Mouse (Mus musculus) MEL-GATA-1-ER (cell line): ENCODE measurements around the gene Cpt1b.
"Not testable (repeated sequence)": the region's sequence is repeated elsewhere in the genome, so short reads cannot be mapped to it uniquely, and the experiment has no call there.

Source experiments
- DNase-seq: peaks from one replicate; pipeline ENCODE4 v3.0.0-alpha.2; 2012; ENCODE audit warnings: low read depth; ENCODE audit errors: extremely low read depth

Cpt1b gene

DNA sequence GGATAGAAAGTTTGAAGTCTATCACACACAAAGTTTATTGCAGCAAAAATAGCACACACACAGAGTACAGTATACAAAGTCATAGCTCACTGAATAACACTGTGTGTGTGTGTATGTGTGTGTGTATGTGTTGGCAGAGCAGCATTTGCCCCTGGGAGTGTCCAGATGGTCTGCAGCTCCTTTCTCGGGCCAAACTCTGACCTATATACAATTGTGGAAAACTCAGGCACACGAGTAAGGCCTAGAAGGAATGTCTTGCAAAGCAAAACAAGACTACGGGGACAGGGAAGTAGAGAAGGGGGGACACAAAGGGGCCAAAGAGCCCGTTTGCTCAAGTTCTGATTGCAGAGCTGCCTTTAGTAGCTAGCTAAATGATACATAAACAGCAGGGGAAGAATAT, 7.3 kb upstream of the Cpt1b start:
- DNase-seq = no peak

DNA sequence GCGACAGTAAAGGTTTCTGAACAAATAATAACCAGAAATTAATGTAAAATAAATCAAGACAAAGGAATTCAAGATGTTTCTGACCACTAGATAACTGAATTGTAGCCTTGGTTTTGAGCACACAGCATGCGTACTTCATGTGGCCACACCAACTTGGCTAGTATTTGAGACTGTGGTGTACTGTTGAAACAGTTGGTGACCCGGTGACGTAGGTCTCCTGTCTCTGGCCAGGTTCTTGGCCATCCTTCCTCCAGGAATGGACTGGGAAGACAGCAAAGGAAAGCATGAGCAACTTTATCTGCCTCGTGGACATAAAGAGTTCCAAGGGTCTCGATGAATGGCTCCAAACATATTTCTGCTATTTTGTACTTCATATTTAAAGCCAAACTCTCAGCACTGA, 6.1 kb upstream of the Cpt1b start:
- DNase-seq = no peak

DNA sequence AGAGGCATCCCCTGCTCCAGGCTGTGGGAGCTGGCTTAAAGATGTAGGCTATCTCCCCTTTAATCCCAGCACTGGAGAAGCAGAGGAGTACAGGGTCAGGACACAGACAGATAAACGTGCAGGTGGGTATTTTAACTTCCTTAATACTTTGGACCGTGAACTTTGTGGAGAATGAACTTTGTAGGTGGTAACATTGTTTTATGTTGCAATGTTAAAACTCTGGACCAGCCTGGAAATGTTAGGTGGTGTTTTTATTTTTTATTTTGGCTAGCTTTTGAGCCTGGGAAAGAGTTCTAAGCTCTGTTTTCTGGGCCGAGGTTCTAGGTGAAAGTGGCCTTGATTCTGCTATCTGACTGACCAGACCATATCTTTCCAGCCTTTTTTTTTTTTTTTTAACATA, 5.6 kb upstream of the Cpt1b start:
- DNase-seq = no peak

DNA sequence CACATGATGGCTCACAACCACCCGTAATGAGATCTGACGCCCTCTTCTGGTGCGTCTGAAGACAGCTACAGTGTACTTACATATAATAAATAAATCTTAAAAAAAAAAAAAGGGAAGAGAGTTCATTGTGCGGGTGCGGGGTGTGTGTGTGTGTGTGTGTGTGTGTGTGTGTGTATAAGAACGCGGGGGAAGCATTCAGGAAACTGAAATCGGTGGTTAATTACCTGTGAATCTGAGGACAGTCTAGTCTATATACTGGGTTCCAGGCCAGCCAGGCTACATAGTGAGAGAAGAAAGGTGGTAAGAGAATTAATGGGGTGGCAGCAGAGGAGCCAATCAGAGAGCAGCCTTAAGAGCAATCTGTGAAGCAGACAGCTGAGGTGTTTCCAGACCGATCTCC, 5.1 kb upstream of the Cpt1b start:
- DNase-seq = not testable (repeated sequence)

DNA sequence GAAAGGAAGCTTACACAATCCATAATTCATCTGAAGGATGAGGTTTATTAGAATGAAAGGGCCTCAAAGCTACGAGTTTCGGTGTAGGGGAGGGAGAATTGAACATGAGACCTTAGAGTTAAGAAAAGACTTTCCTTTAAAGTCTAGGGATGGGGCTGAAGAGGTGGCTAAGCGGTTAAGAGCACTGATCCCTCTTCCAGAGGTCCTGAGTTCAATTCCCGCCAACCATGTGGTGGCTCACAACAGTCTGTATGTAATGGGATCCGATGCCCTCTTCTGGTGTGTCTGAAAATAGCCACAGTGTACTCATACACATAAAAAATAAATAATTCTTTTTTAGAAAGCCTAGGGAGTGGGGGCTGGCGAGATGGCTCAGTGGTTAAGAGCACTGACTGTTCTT, 4.7 kb upstream of the Cpt1b start:
- DNase-seq = peak; percentile 42

DNA sequence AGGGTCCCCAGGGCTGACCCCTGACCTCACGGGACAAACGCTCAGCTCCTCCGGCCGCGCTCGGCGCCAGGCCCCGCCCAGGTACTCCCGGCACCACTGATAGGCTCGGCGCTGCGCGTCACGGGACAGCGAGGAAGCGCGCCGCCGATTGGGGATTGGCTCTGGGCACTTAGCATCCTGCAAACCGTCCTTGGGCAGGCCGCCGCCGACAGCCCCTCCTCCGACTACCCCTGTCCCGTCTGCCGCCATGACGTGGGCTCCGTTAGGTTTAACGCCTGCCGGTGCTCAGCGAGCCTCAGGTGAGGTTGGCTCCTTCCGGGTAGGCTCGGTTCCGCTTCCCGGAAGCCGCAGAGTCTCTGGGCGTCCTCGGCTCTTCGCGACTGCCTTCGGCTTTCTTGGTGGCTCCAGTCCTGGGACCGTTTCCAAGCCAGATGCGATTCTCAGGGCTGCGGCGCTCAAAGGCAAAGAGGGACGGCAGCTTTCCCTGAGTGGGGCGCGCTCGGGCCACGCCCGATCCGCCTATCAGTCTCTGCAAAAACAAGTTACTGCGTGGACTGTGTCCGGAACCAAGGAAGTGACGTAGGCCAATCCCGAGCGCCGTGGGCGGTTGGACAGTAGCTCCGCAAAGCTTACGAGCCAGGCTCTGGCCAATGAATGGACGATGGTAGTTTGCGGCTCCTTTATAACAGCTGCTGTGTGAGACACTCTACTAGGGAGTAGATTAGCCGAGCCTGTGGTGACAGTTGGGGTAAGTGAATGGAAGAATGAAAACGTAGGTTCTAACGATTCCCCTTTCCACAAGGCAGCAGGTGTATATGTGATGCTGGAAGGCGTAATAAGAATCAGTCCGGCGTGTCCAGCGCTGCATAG, 3.9 kb upstream of the Cpt1b start, which contains the start of the genes C730034F03Rik, Gm44502 and Chkb:
C730034F03Rik (plus strand) TSS at position 238 of the 870 bp plus-strand sequence.
Gm44502 (minus strand) TSS at position 345 of the 870 bp plus-strand sequence.
Chkb (minus strand) TSS at position 557 of the 870 bp plus-strand sequence.
- peak; percentile 94 for DNase-seq

DNA sequence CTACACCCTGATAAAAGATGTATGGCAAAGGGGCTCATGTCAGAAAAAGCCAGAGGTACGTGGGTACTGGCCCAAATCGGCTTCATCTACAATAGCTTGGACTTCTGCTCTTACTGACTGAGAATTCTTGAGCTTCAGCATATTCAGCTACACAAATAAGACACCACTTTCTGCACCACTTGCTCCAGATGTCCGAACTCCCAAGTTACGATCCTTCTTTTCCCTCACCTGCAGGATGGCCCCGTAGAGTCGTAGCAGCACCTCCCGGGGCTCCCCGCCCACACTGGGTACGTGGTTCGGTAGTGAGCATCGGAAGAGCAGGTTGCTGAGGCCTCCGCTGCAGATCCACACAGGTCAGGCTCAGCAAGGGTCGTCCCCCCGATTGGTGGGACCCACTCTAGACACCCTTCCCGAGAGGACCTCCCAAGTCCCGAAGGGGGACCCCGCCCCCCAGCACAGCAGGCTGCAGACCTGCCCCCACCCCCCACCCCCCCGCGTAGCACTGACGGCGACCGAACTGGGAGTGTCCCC, 3.2 kb upstream of the Cpt1b start:
- DNase-seq = no peak

DNA sequence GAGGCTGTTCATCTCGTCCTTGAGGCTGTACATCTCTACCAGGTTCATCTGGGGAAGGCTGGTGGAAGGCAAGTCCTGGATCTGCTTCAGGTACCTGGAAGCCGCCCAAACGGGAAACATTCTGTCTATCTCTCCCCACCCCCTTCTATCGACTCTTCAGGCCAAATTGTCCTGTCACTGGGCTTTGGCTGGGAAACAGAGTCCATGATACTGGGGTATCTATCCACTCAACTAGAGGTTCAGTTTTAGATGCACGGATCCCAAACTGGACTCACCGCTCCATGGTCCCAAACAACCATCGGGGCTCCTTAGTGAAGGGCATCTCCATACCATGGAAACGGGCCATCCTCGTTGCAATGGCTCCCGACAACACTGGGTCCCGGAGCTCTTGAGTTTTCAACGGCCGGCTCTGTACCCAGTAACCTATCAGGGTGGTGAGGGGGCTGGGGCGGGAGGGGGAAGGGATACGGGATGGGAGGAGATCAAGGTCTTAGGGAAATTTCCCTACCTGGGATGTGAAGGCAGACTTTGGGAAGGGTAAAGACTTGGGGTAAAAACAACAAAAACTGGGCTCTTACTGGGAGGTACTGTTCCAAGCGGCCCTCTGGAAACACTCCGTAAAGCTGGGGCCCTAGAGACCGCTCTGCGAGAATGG, 2.6 kb upstream of the Cpt1b start:
- DNase-seq = no peak

DNA sequence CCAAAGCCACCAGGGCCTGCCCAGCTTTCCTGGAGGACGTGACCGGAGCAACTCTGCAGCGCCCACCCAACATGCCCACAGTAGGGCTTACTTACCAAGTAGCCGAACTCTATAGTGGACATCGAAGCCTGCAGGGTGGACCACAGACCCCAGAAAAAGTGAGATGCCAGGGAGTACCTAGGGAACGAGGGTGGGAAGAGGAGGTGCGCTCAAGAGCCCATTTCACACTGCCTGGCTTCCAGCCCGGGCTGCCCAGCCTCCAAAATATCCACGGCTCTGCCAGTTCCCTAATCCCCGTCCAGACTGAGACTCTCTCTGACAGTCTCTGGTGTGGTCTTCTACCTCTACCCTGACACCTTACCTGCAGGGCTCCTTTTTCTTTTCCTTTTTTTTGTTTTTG, 1.1 kb upstream of the Cpt1b start:
- no peak for DNase-seq

DNA sequence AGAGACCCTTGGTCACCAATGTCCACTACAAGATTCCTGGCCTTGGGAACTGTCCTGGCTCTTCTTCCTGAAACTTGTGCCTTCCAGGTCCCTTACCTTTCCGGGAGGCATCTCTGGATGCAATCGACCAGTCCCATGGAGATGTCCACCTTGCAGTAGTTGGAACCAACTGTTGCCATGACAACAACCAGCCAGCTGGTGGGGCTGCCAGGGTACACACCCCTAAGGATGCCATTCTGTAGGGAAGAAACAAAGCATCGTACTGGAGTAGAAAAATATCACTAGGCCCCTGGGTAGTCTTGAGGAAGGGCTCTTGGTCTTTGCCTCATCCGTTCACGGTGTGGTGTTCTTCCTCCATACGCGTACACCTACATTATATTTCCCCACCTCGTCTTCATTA, 1.0 kb downstream of the Cpt1b start:
- DNase-seq = no peak

DNA sequence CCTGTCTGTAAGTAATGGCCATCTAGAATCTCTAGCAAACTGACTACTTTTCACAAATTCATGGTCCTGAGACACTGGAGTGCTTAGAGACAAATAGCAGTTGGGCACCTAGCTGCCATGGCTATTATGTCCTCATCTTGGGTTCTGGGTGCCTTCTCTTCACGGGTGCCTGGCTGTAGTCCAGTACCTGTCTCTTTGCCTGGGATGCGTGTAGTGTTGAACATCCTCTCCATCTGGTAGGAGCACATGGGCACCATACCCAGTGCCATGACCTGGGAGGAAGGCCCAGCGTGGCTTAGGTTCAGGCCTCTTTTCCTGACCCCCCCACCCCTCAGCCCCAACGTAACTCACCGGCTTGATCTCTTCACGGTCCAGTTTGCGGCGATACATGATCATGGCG, 3.7 kb downstream of the Cpt1b start:
- no peak for DNase-seq

DNA sequence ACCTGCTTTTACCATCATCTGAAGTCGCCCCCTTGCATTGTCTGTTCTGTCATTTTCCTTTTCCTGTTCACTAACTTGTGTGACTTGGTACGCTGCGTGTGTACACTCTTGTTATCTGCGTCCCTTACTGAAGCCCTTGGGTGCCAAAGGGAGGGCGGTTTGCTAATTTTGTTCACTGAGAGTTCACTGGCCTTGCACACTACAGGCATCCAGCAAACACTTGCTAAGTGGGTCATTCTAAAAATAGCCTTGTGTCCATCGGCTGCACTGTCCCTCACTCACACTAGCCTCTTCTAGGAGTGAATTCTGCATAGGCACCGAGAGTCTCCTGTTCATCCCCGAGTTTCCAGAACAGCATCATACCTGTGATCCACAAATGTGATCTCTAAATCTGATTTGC, 10.4 kb downstream of the Cpt1b start:
- DNase-seq = no peak

DNA sequence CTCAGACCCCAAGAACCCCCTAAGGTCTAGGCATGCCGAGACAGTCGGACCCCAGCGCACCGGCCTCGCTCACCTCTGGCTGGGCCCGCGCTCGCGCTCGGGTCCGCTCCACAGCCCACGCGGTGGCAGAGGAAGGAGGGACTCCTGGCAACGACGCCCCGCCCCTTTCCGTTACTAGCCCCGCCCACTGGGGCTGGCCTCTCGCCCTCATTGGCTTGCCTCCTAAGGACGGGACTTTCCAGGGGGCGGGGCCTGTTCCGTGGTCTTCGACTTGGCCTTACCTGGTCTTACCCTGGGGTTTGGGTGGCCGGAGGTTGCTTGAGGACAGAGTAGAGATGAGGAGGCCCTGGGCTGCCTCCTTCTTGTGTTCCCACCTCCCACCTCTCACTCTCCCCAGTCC, 15.5 kb downstream of the Cpt1b start, which contains the start of gene Syce3:
Syce3 (minus strand) TSS at position 386 of the 400 bp plus-strand sequence.
- no peak for DNase-seq

DNA sequence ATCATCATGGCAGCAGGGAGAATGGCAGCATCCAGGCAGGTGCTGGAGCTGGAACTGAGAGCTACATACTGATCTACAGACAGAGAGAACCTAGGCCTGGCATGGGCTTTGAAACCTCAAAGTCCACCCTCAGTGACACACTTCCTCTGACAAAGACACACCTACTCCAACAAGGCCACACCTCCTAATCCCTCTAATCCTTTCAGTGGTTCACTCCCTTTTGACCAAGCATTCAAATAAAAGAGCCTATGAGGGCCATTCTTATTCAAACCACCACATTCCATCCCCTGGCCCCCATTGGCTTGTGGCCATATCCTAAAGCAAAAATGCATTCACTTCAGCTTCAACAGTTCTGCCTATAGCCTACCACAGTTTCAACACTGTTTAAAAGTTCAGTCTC, 19.0 kb downstream of the Cpt1b start:
- no peak for DNase-seq

DNA sequence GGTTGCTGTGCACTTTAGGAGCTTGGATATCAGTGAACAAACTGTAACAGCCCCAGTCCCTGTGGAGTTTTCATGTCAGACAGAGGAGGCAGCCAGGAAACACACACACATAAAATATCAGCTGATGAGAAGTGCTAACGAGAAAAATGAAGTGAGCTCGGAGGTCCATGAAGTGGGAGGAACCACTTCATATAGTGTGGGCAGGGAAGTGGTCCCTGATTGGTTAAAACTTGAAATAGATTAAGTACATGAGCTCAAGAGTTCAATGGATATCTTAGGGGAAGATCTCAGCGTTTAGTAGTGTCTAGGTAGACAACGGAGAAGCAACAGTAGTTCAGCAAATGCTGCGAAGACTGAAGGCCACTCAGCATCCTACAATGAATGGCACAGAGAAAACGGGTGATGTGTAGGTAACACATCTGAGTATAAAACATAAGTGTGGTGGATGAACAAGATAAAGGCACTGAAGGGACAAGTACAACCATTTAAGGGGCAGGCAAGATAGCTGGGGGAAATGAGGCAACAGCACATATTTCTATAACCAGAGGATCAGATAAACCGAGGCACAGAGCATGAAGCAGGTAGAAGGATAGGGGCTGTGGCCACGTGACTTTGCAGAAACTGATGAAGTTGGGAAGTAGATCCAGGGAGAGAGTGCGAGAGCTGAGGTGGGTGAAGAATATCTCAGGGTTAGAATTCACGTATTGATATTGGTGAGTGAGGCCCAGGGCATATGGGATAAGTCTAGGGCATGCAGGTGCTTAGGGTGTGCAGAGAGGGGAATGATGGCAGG, 20.6 kb downstream of the Cpt1b start:
- peak; percentile 36 for DNase-seq

DNA sequence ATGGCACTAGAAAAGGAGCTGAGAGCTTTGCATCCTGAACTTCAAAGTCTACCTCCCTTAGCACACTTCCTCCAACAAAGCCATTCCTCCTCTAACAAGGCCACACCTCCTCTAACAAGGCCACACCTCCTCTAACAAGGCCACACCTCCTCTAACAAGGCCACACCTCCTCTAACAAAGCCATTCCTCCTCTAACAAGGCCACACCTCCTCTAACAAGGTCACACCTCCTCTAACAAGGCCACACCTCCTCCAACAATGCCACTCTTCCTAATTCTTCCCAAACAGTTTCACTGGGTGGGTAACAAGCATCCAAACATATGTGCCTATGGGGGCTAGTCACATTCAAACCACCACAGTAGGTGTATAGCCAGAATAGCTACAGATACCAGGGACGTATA, 23.2 kb downstream of the Cpt1b start:
- no peak for DNase-seq

DNA sequence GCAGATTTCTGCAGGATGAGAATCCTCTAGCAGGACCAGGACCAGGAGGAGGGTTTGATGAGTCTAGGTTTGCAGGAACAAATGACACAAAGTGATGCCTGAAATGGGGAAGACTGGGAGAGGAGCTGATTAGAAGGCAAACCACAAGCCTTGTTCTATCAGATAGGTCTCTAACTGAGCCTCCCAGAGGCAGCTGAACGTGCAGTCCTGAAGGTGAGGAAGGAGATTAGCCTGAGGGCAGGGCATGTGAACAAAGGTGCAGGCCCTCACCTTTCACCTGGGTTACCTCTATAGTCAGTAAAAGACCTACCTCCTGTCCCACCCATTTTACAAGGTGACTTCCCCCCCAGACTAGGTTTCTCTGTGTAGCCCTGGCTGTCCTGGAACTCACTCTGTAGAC, 25.9 kb downstream of the Cpt1b start:
- no peak for DNase-seq

DNA sequence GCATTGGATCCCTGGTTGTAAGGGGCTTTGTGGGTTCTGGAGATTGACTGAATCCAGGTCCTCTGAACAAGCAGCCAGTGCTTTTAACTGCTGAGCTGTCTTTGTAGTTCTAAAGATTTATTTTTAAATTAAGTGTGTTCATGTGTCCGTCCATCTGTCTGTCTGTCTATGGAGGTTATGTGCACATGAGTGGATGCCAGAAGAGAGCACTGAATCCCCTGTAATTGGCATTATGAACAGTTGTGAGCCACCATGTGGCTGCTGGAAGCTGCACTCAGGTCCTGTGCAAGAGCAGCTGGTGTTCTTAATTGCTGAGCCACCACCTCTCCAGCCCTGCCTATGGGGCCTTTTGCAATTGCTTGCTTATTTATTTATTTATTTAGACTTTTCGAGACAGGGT, 27.5 kb downstream of the Cpt1b start:
- DNase-seq = no peak

DNA sequence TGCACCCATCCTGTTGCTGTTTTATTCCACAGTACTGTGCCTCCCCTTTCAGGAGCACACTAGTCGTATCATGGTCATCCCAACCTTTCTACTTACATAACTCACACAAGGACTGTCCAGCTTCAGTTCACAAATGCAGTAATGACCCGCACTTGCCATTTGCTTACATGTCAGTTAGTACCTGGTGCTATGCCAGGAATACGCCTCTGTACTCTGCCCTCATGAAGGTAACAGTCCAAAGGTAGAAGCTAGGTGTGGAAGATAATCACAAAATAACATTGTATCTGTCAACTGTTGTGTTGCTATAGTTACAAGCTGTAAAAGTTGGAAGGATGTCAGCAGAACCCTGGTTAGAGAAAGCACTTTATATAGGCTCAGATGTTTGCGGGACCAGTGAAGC, 28.8 kb downstream of the Cpt1b start:
- DNase-seq = no peak

DNA sequence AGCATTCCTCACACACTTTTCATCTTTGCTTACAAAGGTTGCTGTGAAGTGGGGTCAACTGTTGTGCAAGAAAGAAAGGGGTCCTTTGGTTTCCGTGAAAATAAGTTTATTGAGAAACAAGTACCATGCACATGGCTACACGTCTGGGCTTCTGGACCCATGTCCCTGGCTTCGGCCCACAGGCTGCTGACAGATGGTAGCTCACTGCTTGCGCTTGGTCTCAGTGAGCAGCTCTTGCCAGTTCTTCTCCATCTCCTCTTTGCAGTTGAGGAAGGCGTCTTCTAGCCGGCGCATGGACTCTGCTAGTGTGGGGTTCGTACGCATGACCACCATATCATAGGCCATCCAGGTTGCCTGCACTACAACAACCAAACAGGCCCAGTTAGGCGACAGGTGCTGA, 35.6 kb downstream of the Cpt1b start:
- DNase-seq = no peak

DNA sequence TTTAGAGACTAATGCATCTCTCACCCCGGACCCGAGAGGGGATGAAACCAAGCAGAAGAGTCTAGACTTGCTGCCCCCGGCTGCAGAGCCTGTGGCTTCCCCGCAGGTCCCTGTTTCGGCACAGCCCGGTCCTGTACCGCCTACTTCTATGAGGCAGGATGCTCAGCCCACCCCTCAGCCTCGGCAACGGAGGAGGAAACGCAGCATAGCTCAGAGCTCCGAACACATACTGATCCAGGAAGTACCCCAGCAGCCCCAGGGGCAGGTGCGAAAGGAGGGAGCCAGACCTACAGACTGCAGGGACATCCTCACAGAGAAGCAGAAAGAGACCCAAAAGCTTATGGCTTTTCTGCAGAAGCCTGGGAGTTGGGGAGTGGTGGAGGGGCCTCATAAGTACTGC, 38.5 kb downstream of the Cpt1b start:
- DNase-seq = no peak

DNA sequence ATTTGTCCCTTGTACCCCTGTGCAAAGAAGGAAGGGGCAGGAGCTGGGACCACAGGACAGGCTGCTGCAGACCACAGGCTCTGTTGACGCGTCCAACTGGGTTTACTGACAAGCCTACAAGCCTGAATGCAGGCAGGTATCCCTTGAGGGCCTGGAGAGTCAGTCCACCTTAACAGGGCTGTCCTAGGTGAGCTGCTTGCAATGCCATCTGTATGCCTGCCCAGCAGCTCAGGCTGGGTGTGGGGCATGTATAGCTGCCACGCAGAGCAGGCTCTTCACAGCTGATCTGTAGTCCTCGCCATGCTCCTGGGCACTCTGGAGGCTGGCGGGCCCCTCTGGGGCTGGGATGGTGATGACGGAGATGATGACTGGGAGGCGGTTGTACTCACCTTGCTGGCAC, 41.0 kb downstream of the Cpt1b start, which contains the start of gene Klhdc7b:
Klhdc7b (plus strand) TSS at position 301 of the 400 bp plus-strand sequence.
- DNase-seq = no peak
